Mouse (Mus musculus) lung, postnatal 25 days (tissue): ENCODE measurements around the gene Pdzrn4.

Experiments
- DNase-seq: peaks from one replicate; pipeline ENCODE4 v3.0.0; 2022; ENCODE audit warnings: low spot score

Gene Pdzrn4

DNA sequence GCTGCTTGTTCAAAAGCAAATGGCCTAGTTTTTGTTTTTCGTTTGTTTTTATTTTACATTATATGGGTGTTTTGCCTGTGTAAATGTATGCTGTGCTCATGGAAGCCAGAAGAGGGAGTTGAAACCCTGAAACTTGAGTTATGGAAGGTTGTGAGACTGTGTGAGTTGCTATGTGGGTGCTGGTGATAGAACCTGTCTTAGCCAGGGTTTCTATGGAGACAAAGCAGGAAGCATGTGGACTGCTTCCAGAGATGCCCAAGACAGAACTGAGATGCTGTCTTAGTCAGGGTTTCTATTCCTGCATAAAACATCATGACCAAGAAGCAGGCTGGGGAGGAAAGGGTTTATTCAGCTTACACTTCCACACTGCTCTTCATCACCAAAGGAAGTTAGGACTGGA is 190.8 kb downstream of the Pdzrn4 start:
- no peak for DNase-seq

DNA sequence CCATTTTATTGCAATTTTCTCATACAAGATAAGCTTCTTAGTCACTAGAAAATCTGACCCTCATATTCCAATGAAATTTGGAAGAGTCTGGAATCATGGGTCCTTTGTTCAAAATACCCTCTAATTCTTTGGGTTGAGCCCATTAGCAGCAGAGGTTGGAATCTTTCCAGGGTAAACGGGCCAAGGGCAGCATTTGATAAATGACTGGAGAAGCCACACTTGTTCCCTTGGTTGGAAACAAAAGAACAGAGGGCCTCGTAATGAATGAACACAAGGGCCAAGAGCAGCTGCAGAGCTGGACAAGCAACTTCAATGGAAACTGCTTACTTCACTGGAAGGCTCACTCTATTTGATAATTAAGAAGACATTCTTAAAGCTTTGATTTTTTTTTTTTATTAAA is 198.0 kb downstream of the Pdzrn4 start:
- DNase-seq = no peak

DNA sequence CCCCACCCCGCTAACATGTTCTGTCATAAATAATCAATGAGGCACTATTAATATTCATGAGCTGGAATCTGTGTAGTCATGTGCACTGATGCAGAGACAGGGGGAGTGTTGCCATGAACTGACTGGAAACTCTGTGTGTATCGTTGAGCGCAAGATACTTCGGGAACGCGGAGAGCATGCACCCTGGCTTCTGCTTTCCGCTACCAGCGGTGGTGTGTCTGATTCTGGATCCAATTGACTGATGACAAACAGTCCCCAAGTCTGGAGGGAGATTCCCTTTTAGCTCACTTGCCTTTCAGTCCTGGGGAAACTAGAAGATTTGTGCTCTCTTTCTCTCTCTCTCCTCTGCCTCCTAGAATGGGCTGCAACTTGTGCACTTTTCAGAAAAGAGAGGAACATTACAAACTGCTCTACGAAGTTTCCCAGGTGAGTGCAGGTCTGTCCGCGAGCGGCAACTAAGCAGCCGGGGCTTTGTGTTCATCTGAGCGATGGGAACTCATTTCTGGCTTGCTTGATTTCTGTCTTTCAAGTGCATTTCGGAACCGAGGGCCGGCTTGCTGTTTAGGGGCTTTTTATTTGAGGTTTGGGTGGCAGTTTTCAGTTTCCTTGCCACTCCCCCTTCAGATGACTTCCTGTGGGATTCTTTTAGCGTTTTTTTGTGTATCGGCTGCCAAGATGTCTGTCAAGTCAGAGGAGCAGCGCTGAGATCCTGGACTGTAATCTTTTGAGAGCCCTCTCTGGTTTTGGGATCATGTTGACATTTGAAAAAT is 200.5 kb downstream of the Pdzrn4 start:
- DNase-seq = no peak

DNA sequence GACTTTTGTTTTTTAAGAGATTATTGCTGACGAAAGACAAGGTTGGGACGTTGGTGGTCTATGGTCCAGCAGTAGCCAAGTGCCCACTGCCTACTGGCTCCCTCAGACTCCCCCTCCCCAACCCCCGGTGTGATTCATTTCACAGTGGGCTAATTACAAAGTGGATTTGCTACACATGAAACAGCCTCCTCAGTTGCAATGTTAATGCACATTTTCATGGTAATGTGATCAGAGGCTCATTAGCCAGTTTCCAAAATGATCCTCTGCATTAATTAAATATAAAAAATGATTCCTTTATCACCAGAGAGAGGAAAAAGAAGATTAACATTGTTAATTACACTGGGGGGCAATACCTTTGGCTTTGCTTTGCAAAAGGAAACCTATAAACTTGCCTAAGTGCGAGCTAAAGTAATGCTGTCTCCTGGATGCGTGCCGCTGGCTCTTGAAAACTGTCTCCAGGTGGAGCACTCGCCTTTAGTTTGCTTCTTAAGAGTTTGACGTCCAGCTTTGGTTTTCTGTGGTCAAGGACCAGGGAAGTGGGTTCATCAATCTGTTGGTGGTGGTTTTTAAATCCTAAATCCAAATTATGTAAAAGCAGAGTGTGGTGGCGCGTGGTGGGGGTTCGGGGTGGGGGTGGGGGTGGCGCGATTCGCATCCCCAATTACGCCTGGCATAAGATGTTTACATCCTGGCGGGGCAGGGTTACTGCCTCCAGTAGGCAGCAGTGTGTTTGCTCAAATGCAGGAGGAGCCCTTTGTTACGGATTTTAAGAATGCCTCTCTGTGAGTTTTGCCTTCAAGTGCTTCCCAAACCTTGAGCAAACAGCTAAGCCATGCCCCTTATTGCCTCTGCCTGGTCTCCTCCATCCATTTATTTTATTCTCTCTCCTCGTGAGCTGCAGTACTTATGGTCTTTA is 202.0 kb downstream of the Pdzrn4 start:
- no peak for DNase-seq

DNA sequence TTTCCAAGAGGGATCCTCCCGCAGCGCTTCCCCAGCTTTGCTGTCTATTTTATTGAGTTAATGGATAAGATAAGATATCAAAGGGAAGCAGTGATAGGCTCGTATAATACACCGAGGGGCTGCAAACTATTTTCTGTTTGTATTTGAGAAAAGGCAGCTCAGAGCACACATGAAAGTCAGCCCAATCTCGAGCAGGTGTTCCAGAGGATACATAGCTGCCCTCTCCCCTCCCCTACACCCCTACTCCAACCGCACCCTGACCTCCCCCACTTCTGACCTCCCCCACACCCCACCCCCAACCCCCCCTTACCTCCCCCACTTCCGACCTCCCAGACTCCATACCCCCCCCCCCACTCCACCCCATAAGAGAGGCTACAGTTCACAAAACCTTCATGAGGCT is 202.7 kb downstream of the Pdzrn4 start:
- DNase-seq = no peak

DNA sequence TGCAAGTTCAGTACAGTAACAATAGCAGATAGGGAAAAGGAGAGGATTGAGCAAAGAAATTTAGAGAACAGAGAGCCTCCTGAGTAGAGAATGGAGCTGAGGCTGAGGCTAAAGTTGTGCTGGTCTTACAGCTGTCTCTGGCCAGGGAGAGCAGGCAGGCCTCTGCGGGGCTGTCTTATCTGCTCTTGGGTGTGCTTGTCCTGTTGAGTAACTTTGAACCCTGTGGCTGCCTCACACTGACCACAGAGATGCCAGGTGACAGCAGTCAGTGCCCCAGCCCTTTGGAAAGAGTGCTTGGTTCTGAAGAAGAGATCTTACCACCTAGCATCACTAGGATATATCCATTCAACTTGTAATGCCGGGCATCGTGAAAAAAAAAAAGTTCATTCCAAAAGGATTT is 214.2 kb downstream of the Pdzrn4 start:
- DNase-seq = no peak

DNA sequence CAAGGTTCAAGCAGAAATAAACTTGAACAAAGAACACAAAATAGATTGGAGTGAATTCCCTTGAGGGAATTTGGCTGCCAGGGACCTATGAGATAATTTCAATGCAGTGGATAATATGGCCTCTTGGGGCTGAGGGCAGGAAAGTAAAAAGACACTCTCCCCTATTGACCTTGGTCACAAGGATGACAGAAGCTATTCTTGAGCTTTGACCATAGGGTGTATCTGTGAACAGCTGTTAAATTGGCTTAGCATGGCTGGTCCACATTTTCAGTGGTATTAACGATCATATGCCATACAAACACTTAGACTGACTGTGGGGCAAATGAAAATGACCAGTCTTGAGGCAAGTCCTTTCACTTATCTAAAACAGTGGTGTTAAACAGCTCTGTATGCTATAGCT is 215.7 kb downstream of the Pdzrn4 start:
- no peak for DNase-seq

DNA sequence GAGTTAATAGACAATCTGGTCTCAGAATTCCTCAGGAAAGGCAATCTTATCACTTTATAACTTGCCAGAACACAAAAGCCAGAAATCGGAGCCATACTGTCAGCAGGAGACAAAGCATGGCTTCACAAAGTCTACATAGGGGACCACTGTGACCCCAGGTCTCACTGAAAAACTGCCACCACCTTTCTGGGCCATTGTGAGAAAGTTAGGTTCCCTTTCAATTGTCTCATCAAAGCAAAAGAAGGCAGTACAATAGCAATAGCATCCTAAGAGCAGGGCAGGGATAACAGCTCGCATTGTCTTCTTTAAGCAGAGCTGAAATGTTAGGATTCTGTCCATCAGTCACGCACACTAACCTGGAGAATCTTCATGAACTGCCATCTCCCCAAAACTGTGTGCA is 216.5 kb downstream of the Pdzrn4 start:
- DNase-seq = no peak

DNA sequence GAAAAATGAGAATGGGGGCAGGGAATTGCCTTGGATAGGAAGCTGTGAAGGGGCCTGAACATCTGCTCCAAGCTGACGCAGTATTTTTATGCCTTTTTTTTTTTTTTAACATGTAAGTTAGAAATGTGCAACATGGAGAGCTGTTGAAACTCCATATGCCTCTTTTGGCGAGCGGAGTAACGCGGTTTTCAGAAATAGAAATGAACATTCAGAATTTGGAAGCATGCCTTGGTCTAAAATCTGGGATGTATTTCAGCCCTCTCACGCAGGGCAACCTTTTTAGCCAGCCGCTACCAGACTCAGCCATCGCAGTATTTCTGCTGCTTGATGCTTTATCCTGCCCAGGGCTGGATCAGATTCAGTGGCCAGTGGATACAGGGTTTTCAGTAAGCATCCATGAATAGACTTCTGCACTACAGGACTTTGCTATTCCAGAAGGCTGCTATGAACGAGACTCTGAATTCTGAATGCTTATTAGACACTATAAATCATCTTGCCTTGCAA is 225.1 kb downstream of the Pdzrn4 start:
- DNase-seq = no peak

DNA sequence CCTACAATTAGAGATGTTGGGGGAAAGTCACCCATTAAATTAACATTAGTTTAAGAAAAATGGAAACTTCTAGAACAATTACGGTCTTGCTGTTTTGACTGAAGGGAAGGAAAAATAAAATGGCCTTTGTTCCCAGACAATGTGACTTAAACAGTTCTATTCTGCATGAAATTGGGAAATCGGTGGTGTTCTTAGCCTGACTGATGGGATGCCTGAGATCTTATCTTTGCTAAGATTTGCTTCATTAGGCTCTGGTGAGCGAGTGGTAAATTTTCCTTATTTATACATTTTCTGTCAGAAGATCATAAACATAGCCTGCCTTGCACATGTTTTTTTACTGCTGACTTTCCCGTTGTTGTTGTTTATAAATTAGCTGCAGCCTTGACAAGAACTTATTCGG is 225.6 kb downstream of the Pdzrn4 start:
- DNase-seq = no peak

DNA sequence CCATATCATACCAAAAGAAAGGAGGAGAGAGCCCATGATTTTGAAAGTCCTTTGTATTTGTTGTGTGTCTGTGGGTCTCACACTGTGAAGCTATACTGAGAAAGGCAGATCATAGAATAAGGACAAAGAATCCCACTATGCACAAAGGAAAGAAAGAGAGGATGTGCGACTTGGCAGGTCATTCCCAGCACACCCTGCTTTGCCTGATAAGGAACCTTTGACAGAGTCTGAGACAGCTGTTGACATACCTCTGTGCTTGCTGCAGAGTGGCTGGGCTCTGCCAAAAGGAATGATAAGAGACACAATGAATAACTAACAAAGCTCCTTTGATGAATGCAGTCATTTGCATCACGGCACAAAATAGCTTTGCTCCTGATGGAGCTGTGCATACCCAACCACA is 232.5 kb downstream of the Pdzrn4 start:
- no peak for DNase-seq

DNA sequence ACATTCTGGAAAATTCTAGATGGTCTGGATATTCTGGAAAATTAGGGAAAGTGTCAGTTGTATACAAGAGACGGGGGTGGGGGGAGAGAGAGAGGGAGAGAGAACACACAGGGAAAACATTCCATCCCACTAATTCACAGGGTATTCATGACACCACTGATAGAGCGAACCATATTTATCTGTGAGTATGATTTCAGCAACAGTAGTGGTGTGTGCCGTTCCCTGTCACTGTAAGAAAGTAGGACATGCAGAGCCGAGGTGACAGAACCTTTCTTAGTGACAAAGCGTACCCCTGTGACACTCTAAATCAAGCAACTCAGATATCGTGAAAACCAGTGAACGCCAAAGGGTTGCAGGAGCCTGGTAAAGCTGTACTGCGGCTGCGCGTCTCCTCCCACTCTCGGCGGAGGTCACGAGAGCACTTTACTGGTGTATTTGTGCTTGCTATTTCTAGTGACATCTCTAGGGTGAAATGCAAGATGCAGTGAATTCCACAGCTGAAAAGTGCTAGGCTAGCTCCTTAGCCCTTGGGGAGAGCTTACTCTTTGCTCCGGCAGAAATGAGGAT is 237.4 kb downstream of the Pdzrn4 start:
- DNase-seq = no peak

DNA sequence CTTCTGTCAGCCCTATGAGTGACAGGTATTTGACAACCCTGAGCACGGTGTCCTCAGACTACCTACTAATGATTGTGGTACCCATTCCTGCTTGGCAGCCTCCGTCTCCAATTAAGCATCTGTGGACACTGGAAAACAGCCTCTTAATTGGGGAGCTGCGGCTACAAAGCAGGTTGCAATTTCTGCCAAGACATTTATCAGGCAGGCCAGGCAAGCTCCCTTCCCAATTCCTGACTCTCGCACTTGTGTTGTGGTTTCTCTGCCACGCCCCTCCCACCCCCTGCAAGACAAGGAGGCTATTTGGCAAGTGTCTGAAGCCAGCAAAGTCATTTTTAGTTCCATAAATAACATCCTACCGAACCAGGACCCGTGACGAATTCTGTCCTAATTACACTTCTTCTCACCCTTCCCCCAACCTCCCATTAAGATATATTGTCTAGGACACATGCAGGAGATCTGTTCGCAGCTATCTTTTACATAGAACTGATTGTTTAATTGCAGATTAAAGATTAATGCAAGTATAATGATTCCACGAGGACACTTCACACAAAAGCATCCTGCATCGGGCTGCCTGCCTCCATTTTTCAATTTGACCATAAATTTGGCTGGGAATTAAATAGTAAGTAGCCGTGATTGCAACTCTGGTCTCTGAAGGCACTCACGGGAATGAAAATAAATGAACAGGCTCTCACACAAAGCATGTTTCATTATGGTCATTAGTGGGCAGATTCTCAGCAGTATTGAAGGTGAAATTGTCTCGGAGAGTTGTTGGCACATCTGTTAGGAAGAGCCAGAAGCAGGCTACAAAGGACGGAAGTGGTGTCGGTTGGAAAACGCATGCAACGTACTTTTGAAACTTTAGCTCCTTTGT is 243.8 kb downstream of the Pdzrn4 start:
- DNase-seq = no peak

DNA sequence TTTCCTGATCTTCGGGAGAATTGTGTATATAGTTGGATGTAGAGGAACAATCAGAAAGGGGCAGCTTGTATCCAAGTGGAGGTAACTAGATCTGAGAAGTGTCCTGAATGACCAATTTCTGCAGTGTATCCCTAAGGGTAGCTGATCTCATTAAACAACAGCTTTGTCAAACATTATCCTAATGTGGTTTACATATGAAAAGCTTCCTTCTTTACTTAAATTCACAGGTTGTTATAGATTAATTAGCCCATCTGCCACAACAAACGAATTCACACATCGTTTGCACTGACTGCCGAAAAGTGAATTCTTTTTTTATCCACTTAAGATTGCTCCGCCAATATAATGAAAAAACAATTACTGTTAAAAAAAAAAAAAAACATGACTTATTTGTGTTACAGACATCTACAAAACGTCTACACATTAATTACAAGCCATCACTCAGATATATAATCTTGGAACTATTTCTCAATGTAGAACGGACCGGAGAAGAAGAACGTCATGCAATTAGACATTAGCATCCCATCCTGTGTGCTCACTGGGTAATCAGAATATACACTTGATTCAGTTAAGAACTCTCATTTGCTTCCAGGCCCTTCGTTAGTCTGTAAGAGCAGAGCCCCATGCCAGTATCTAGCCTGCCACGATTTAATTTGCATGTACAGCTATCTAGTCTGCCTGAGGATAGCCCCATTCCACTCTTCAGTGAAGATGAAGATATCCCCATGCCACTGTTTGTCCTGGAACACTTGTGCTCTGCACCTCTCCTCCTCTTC is 274.8 kb downstream of the Pdzrn4 start:
- DNase-seq = no peak

DNA sequence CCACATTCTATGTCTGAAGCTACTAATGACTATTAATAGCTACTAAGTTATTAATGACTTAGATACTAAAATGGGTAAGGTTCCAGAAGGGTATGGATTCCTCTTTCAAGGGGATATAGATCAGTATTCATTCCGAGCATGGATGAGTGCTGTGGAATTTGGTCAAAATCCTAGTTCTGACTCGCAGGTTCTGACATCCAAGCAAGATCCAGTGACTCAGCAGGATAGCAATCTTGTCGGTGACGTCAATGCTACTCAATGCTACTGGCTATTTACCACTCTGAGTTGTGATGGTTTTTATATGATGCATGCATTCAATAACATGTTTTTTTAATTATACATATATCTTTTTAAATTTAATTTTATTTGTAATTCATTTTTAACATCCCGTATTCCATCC is 279.4 kb downstream of the Pdzrn4 start:
- DNase-seq = no peak

DNA sequence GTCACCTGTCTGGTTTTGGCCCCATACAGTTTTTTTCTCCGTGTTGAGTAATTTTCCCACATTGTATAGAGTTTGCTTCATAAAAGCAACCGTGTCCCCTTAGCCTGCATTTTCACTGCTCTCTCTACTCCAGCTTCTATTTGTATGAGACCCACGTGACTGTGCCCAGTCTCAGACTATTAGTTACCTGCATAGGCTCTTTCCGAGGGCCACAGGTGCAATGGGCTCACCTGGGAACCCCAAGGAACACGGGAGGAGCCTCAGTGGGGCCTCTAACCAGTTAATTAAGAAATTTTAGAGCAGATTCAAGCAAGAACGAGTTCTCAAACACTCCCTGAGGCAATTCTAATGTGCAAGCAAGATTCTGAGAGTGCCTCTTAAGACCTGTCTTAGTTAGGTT is 281.7 kb downstream of the Pdzrn4 start:
- no peak for DNase-seq

DNA sequence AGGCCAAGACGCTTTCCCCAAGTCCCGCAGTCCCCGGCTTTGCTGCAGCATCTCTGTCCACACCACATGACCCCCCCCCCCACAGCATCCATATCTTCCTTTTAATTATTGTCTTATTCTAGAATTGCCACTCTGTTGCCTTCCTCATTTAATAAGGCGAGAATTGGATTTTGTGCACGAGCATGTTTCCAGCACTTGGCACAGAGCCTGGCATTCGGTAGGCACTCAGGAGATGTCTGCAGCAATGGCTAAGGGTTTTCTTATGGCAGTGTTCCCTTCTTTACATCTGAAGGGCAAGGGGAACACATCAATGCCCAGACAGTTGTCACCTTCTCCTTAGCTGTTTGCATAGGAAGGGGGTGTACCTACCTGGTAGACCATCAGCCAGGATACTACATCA is 282.9 kb downstream of the Pdzrn4 start:
- DNase-seq = no peak

DNA sequence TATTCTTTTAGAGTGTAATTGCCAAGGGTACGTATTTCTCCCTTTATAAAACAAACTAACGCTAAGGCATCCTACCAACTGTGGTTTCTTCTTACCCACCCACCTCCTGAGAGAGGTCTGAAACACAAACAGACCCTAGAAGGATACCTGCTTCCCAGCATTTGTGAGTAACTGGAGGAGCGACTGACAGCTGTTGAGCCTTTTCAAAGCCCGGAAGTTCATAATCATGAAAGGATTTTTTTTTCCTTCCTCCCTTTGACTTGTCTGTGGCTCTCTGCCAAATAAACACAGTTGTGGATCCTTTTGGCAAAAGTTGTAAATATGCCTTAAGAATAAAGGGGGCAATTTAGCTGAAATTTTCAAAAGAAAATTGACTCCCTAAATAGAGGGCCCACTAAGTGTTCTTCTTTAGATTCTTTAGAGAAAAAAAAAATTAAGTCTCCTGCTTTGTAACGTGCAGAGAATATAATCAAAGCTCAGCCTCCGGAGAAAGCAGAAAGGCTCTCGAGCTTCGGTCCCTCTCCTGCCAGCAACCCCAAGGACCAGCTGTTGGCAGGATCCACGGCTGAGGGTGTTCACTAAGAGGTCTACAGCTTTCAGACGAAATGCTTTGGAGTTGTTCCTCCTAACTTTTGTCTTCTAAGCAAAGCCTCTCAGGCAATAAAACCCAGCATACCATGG is 299.7 kb downstream of the Pdzrn4 start:
- no peak for DNase-seq

DNA sequence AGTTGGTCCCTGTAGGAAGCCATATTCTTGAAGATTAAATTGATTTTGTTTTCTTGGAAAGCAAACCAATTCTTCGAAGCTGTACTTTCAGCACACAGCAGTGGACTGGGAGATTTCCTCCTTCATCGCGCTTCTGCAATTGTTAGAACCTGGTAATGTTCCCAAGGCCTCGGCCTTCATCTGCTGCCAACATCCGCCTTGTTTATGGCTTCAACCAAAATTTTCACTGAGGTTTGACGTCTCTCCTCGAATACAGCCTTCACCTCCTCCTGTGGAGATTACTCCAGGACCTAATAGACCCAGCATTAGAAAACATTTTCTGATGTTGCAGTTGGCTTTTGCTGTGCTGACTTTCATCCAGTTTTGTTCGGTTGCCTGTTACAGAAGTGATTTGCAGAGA is 307.5 kb downstream of the Pdzrn4 start:
- no peak for DNase-seq

DNA sequence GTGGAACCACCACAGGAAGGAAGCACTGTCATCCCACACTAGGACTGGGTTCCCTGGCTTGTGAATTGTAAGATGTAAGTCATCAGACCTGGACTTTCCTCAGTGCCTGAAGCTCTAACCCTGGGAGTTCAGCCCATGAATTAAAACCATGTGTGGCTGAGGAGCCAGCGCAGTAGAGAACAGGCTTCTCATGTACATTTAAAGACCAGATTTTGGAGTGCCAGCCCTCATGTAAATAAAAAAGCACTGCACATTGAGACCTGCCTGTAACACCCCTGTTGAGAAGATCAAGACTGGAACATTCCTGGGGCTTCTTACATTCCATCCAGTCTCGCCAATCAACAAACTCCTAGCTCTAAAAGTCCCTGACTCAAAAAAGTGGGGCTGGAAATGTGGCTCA is 342.0 kb downstream of the Pdzrn4 start:
- DNase-seq = no peak

DNA sequence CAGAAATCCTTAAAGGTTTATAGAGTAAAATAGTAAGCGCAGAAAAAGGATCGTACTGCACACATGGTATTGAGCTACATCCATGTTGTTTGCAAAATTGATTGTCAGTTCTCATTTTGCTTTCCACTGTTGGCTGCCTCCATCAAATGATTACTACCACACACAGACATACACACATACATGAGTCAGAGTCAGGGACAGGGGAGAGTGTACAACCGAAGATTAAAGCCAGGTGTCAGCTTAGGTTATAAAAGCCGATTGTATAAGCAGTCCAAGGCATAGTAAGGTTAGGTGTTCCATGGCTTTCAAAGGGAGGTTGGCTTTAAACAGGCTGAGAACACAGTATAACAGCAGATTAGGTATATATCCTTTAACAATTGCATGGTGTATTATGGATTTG is 343.2 kb downstream of the Pdzrn4 start:
- DNase-seq = no peak
